Mouse (Mus musculus) liver, postnatal 0 days (tissue): ENCODE results near the gene Coro2b.

Experiments used
- CTCF ChIP-seq: sonication (generic); IDR thresholded peaks from 2 replicates; pipeline ENCODE4 v1.5.1; 2016; ENCODE audit warnings: antibody characterized with exemption, low read depth
- EP300 ChIP-seq: IDR thresholded peaks from 2 replicates; pipeline ENCODE4 v1.6.1; 2016; ENCODE audit warnings: antibody characterized with exemption, low read depth, mild to moderate bottlenecking

GRCm38 (mm10) chr9:62406423-62407013 is 130.3 kb downstream of the Coro2b start:
- TF ChIP-seq CTCF (no peak), EP300 (no peak)
